Mouse (Mus musculus) forebrain, embryonic 11.5 days (tissue): ENCODE results near the gene Sgms1. TPM values are rescaled to one million over a fixed set of nuclear protein-coding genes. Genes with fewer than 3 reads are reported as not detected.

Source experiments
- ATAC-seq: fragments of 200-750 bp; cut with Nextera tagmentation; replicated peaks from 2 replicates; pipeline ENCODE4 v1.8.0; 2017; ENCODE audit warnings: moderate TSS enrichment; ENCODE audit not compliant: low FRiP score
- DNase-seq: peaks from one replicate; pipeline ENCODE4 v3.0.0-alpha.2; 2017; ENCODE audit warnings: low spot score
- H3K27ac ChIP-seq: fragments of 300-500 bp; sonication (generic); 2 replicates; pipeline ENCODE4 v1.5.1; 2014; ENCODE audit warnings: low read depth, low read length
- H3K27me3 ChIP-seq: fragments of 300-500 bp; sonication (generic); 2 replicates; pipeline ENCODE4 v1.6.1; 2014; ENCODE audit warnings: mild to moderate bottlenecking, low read length, mixed read lengths; ENCODE audit not compliant: control insufficient read depth, insufficient read depth
- H3K36me3 ChIP-seq: fragments of 300-500 bp; sonication (generic); 2 replicates; pipeline ENCODE4 v1.6.1; 2014; ENCODE audit warnings: mild to moderate bottlenecking, low read length, moderate library complexity, mixed read lengths; ENCODE audit not compliant: control insufficient read depth, insufficient read depth
- H3K4me1 ChIP-seq: fragments of 300-500 bp; sonication (generic); replicated peaks from 2 replicates; pipeline ENCODE4 v1.6.1; 2014; ENCODE audit warnings: low read length, mixed read lengths; ENCODE audit not compliant: control insufficient read depth, insufficient read depth
- H3K4me2 ChIP-seq: fragments of 300-500 bp; sonication (generic); 2 replicates; pipeline ENCODE4 v1.6.1; 2014; ENCODE audit warnings: low read depth, mild to moderate bottlenecking, low read length, moderate library complexity, mixed read lengths; ENCODE audit not compliant: severe bottlenecking
- H3K4me3 ChIP-seq: fragments of 300-500 bp; sonication (generic); 2 replicates; pipeline ENCODE4 v1.5.1; 2014; ENCODE audit warnings: low read depth, low read length
- H3K9ac ChIP-seq: fragments of 300-500 bp; sonication (generic); 2 replicates; pipeline ENCODE4 v1.6.1; 2014; ENCODE audit warnings: low read length
- H3K9me3 ChIP-seq: fragments of 300-500 bp; sonication (generic); 2 replicates; pipeline ENCODE4 v1.6.1; 2016; ENCODE audit warnings: low read length, mixed read lengths; ENCODE audit not compliant: control insufficient read depth
- WGBS: fragments of 180-500 bp; shearing (Covaris S2); extraction: QIAGEN DNeasy Blood & Tissue Kit; methylation state at CpG from one replicate; pipeline ENCODE4 v1.1.7; 2014; 5-methylcytosine and 5-hydroxymethylcytosine counted together
- polyA plus RNA-seq: library from polyadenylated mRNA; unstranded; fragments of >200 nt; fragmentation: Nextera tagmentation; extraction: Ambion mirVana; gene quantifications from 2 replicates; pipeline ENCODE4 v1.2.1, GENCODE M21; 2014

Gene Sgms1
- polyA plus RNA-seq, 1 experiment from 2014 or later = 17.8 TPM

DNA sequence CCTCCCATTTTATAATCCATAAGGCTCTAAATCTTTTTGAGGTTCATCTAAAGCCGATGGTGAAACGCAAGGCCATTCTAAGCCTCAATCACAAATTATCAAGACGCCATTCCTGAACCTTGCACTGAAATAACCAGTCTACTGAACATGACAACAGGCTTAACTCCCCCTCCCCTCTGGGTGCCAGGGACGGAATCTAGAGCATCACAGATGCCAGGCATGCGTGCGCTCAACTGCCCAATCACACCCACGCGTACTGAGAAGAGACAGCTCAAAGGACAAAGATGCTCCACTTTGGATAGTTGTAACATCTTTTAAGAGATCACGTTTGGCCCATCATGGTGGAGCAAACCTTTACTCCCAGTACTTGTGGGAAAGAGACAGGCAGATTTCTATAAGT is 146.3 kb downstream of the Sgms1 start:
- no peak overlapping the region for H3K27ac ChIP-seq
- no peak overlapping the region for H3K9ac ChIP-seq
- no peak overlapping the region for H3K4me3 ChIP-seq
- H3K36me3 ChIP-seq = no peaks in the 10 kb centered on the region
- no peak overlapping the region for H3K4me2 ChIP-seq
- H3K9me3 ChIP-seq = no peaks in the 10 kb centered on the region
- no peak for DNase-seq
- H3K27me3 ChIP-seq = no peaks in the 10 kb centered on the region
- WGBS = 91% methylated on average over 9 of the region's 9 CpGs
- no peaks in the 10 kb centered on the region for H3K4me1 ChIP-seq
- ATAC-seq = no peak

- no peaks in the 10 kb centered on the region for H3K36me3 ChIP-seq
- H3K27ac ChIP-seq = no peak overlapping the region
- ATAC-seq (no peak), DNase-seq (no peak)
- no peaks in the 10 kb centered on the region for H3K4me1 ChIP-seq
- WGBS = 88% methylated on average over 4 of the region's 4 CpGs
- H3K4me2 ChIP-seq = no peak overlapping the region
- no peaks in the 10 kb centered on the region for H3K9me3 ChIP-seq
- no peak overlapping the region for H3K4me3 ChIP-seq
- no peak overlapping the region for H3K9ac ChIP-seq
- H3K27me3 ChIP-seq = no peaks in the 10 kb centered on the region
These were observed 147.4 kb downstream of the Sgms1 start for GRCm38 (mm10) chr19:32242153-32242552.

GRCm38 (mm10) chr19:32240417-32240990 is 149.0 kb downstream of the Sgms1 start:
- Histone ChIP-seq H3K9ac (no peak overlapping the region), H3K9me3 (no peaks in the 10 kb centered on the region), H3K27ac (no peak overlapping the region), H3K27me3 (no peaks in the 10 kb centered on the region), H3K4me1 (no peaks in the 10 kb centered on the region), H3K4me3 (no peak overlapping the region), H3K4me2 (no peak overlapping the region), H3K36me3 (no peaks in the 10 kb centered on the region)
- 76% methylated on average over 8 of the region's 8 CpGs for WGBS
- ATAC-seq (no peak), DNase-seq (no peak)

DNA sequence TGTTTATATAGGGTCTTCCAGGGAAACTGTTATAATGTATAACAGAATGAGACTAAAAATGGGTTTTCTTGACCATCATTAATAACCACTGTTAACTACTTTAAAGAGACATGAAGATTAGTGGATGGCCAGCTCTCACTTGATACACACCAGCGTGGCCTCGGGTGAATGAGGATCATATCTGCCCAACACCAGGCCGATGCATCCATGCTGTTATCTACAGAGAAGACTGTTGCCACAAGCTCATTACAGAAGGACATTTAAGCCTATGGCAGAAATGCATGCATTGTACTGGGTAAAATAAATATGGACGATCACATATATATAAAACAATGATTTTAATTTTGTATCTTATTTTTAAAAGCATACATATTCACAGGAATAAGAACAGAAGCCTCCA is 149.6 kb downstream of the Sgms1 start:
- Histone ChIP-seq H3K4me2 (no peak overlapping the region), H3K27ac (no peak overlapping the region), H3K27me3 (no peaks in the 10 kb centered on the region), H3K9me3 (no peaks in the 10 kb centered on the region), H3K4me3 (no peak overlapping the region), H3K4me1 (no peaks in the 10 kb centered on the region), H3K9ac (no peak overlapping the region), H3K36me3 (no peaks in the 10 kb centered on the region)
- ATAC-seq = no peak
- DNase-seq = no peak
- 92% methylated on average over 4 of the region's 4 CpGs for WGBS

GRCm38 (mm10) chr19:32239459-32239792 is 150.1 kb downstream of the Sgms1 start:
- WGBS = 78% methylated on average over 6 of the region's 6 CpGs
- no peak overlapping the region for H3K4me3 ChIP-seq
- no peaks in the 10 kb centered on the region for H3K9me3 ChIP-seq

DNA sequence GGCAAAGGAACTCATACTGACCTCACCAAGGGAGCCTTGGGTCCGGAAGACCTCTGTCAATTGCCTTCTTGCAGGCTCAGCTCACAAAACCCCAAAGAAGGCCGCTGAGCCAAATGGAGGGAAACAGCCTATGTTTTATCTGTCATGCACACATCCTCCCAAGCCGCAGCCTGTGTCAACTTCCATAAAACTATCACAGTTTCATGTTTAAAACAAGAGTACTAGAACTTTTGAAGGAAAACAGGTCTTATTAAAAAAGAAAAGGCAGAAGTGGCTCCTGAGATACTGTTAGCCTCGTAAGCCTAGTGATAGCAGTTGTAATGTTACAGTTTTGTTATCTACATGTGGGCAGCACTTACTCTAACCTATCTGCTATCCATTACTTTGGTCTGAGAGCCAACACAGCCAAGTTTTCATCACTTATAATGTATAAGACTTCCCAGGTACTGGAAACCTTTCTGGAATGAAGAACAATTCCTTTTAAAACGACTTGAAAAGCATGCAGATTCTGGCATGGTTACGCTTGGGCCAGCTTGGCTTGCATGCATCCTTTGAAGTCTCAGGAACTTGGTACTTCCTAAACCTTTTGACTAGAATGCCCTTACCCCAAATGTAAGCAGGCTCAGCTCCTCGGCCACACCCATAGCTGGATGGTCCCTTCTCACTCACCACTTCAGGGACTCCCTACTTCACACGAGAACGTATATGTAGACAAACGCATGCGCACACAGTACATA is 150.6 kb downstream of the Sgms1 start:
- Histone ChIP-seq H3K4me1 (no peaks in the 10 kb centered on the region), H3K27me3 (no peaks in the 10 kb centered on the region), H3K9ac (no peak overlapping the region), H3K9me3 (no peaks in the 10 kb centered on the region), H3K4me3 (no peak overlapping the region), H3K27ac (no peak overlapping the region), H3K4me2 (no peak overlapping the region), H3K36me3 (no peaks in the 10 kb centered on the region)
- DNase-seq (no peak), ATAC-seq (no peak)
- 86% methylated on average over 11 of the region's 11 CpGs for WGBS

More at GRCm38 (mm10) chr19:32239459-32239792, 150.1 kb downstream of the Sgms1 start:
- no peak overlapping the region for H3K9ac ChIP-seq
- H3K4me1 ChIP-seq = no peaks in the 10 kb centered on the region
- ATAC-seq = no peak
- H3K36me3 ChIP-seq = no peaks in the 10 kb centered on the region
- no peak overlapping the region for H3K27ac ChIP-seq
- no peak overlapping the region for H3K4me2 ChIP-seq
- H3K27me3 ChIP-seq = no peaks in the 10 kb centered on the region
- no peak for DNase-seq

- no peak for ATAC-seq
- WGBS = 82% methylated on average over 5 of the region's 5 CpGs
- no peak overlapping the region for H3K9ac ChIP-seq
- H3K4me3 ChIP-seq = no peak overlapping the region
- no peaks in the 10 kb centered on the region for H3K36me3 ChIP-seq
- no peak for DNase-seq
- no peaks in the 10 kb centered on the region for H3K4me1 ChIP-seq
- H3K4me2 ChIP-seq = no peak overlapping the region
- no peaks in the 10 kb centered on the region for H3K9me3 ChIP-seq
- H3K27me3 ChIP-seq = no peaks in the 10 kb centered on the region
- H3K27ac ChIP-seq = no peak overlapping the region
These were observed 151.8 kb downstream of the Sgms1 start for GRCm38 (mm10) chr19:32237685-32238084.

GRCm38 (mm10) chr19:32237173-32237583 is 152.3 kb downstream of the Sgms1 start:
- Histone ChIP-seq H3K27ac (no peak overlapping the region), H3K9ac (no peak overlapping the region), H3K4me1 (no peaks in the 10 kb centered on the region), H3K4me2 (no peak overlapping the region), H3K9me3 (no peaks in the 10 kb centered on the region), H3K4me3 (no peak overlapping the region), H3K27me3 (no peaks in the 10 kb centered on the region), H3K36me3 (no peaks in the 10 kb centered on the region)
- ATAC-seq (no peak), DNase-seq (no peak)
- 88% methylated on average over 3 of the region's 3 CpGs for WGBS
